Mouse (Mus musculus): ENCODE measurements around the gene Ascc3. TPM values are rescaled to one million over a fixed set of nuclear protein-coding genes. Genes with fewer than 3 reads are reported as not detected.

The Ascc3 gene
- polyA plus RNA-seq, 1 experiment: 5.6 TPM

- no peak overlapping the region for H3K4me3 ChIP-seq (ENCODE audit: insufficient read depth, poor library complexity, severe bottlenecking)
- no peaks in the 10 kb centered on the region for H3K79me2 ChIP-seq (ENCODE audit: control insufficient read depth, insufficient read depth)
- TF ChIP-seq CEBPB (IDR thresholded peaks at IDR 0.05; ENCODE audit: low read depth) (no peak), MYOD1 (IDR thresholded peaks at IDR 0.05; ENCODE audit: control insufficient read depth, insufficient read length, low read depth) (no peak), CTCF (IDR thresholded peaks at IDR 0.05; ENCODE audit: control insufficient read depth, insufficient read depth, insufficient read length) (no peak), MAX (IDR thresholded peaks at IDR 0.05) (no peak), USF1 (IDR thresholded peaks at IDR 0.05; ENCODE audit: low read depth) (no peak), FOSL1 (IDR thresholded peaks at IDR 0.05; ENCODE audit: insufficient read depth, low read length, poor library complexity, severe bottlenecking) (no peak)
- no peaks in the 10 kb centered on the region for H3K27me3 ChIP-seq (ENCODE audit: control insufficient read depth, insufficient read depth, insufficient read length)
- H3K36me3 ChIP-seq (ENCODE audit: control insufficient read depth, insufficient read depth): no peaks in the 10 kb centered on the region
- H3K79me3 ChIP-seq (ENCODE audit: low read depth): no peaks in the 10 kb centered on the region
- H3ac ChIP-seq (ENCODE audit: control insufficient read depth, insufficient read length, low read depth): no peak overlapping the region
Observed at GRCm38 (mm10) chr10:50762984-50763383, 170.5 kb downstream of the Ascc3 start.

DNA sequence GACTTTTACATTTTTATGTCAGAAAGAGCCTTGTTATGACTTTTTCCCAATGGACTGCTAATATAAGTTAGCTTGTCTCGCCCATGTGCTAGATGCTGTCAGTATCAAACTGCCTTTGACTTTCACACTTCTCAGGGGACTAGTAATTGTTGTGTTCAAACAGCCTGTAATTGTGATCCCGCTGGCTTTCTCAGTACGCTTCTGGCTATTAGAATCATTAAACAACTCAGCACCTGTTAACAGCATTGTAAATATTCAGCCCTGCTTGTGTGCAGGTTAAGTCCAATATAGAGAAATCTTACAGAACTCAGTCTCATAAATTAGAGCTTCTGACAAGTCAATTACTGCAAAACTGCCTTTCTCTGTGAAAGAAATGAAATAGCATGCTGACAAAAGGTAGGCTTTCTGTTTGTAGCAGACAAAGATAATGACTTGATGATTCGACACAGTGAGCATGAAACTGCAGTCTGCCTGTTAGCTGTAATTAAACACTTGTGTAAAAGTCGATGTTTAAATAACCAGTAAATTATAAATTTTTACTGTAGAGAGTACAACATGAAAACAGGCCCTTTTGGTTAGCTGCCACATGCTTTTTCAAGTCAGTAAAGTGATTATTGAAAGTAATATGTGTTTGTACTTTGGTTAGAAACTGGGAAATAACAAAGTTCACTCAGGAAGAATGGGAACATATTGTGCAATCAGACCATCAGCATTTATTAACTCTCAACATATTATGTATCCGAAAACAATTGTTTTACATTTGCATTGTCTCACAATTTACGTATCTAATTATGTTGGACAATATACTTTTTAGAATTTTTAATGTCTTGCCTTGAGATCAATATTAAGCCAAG lies 171.2 kb downstream of the Ascc3 start:
- Histone ChIP-seq H3K36me3 (ENCODE audit: control insufficient read depth, insufficient read depth) (no peaks in the 10 kb centered on the region), H3K79me3 (ENCODE audit: low read depth) (no peaks in the 10 kb centered on the region), H3K4me3 (ENCODE audit: insufficient read depth, poor library complexity, severe bottlenecking) (no peak overlapping the region), H3K27me3 (ENCODE audit: control insufficient read depth, insufficient read depth, insufficient read length) (no peaks in the 10 kb centered on the region), H3ac (ENCODE audit: control insufficient read depth, insufficient read length, low read depth) (no peak overlapping the region), H3K79me2 (ENCODE audit: control insufficient read depth, insufficient read depth) (no peaks in the 10 kb centered on the region)
- TF ChIP-seq MYOG (IDR thresholded peaks at IDR 0.05; ENCODE audit: control insufficient read depth, extremely low read depth, insufficient read length): no peak
- no peak for TF ChIP-seq CTCF (IDR thresholded peaks at IDR 0.05; ENCODE audit: control insufficient read depth, insufficient read depth, insufficient read length)
- no peak for TF ChIP-seq MYOD1 (IDR thresholded peaks at IDR 0.05; ENCODE audit: control insufficient read depth, insufficient read length, low read depth)
- TF ChIP-seq MAX (IDR thresholded peaks at IDR 0.05): no peak
- no peak for TF ChIP-seq USF1 (IDR thresholded peaks at IDR 0.05; ENCODE audit: low read depth)
- no peak for TF ChIP-seq CEBPB (IDR thresholded peaks at IDR 0.05; ENCODE audit: low read depth)
- TF ChIP-seq FOSL1 (IDR thresholded peaks at IDR 0.05; ENCODE audit: insufficient read depth, low read length, poor library complexity, severe bottlenecking): no peak

DNA sequence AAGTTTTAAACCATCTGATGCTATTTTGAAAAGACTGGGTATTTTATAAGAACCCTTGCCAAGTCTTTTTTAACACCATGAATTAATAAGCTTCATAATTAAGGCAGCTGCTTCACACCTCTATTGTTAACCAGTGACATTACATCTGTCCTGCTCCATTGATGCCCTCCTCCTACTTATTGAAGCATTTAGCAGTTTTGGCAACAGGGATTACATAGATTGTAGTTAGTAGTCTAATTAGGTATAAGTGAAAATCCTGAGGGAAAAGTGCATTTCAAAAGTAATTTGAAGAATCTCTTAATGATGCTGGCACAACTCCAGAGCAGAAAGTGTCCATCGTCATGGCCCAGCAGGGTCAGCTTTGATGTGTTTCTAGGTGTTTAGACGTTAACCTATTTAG lies 180.3 kb downstream of the Ascc3 start:
- Histone ChIP-seq H3K4me3 (ENCODE audit: insufficient read depth, poor library complexity, severe bottlenecking) (no peak overlapping the region), H3K79me2 (ENCODE audit: control insufficient read depth, insufficient read depth) (no peaks in the 10 kb centered on the region), H3K36me3 (ENCODE audit: control insufficient read depth, insufficient read depth) (peaks cover 6% of the 10 kb centered on the region), H3K79me3 (ENCODE audit: low read depth) (no peaks in the 10 kb centered on the region), H3ac (ENCODE audit: control insufficient read depth, insufficient read length, low read depth) (no peak overlapping the region), H3K27me3 (ENCODE audit: control insufficient read depth, insufficient read depth, insufficient read length) (no peaks in the 10 kb centered on the region)
- TF ChIP-seq MYOD1 (IDR thresholded peaks at IDR 0.05; ENCODE audit: control insufficient read depth, insufficient read length, low read depth) (no peak), FOSL1 (IDR thresholded peaks at IDR 0.05; ENCODE audit: insufficient read depth, low read length, poor library complexity, severe bottlenecking) (no peak), CEBPB (IDR thresholded peaks at IDR 0.05; ENCODE audit: low read depth) (no peak), CTCF (IDR thresholded peaks at IDR 0.05; ENCODE audit: control insufficient read depth, insufficient read depth, insufficient read length) (no peak), MAX (IDR thresholded peaks at IDR 0.05) (no peak), USF1 (IDR thresholded peaks at IDR 0.05; ENCODE audit: low read depth) (no peak), MYOG (IDR thresholded peaks at IDR 0.05; ENCODE audit: control insufficient read depth, extremely low read depth, insufficient read length) (no peak)

GRCm38 (mm10) chr10:50773846-50774245 lies 181.4 kb downstream of the Ascc3 start:
- Histone ChIP-seq H3K36me3 (ENCODE audit: control insufficient read depth, insufficient read depth) (peaks cover 6% of the 10 kb centered on the region), H3K79me3 (ENCODE audit: low read depth) (no peaks in the 10 kb centered on the region), H3K79me2 (ENCODE audit: control insufficient read depth, insufficient read depth) (no peaks in the 10 kb centered on the region), H3K4me3 (ENCODE audit: insufficient read depth, poor library complexity, severe bottlenecking) (no peak overlapping the region), H3ac (ENCODE audit: control insufficient read depth, insufficient read length, low read depth) (no peak overlapping the region), H3K27me3 (ENCODE audit: control insufficient read depth, insufficient read depth, insufficient read length) (no peaks in the 10 kb centered on the region)
- TF ChIP-seq USF1 (IDR thresholded peaks at IDR 0.05; ENCODE audit: low read depth) (no peak), MYOG (IDR thresholded peaks at IDR 0.05; ENCODE audit: control insufficient read depth, extremely low read depth, insufficient read length) (no peak), CEBPB (IDR thresholded peaks at IDR 0.05; ENCODE audit: low read depth) (no peak), FOSL1 (IDR thresholded peaks at IDR 0.05; ENCODE audit: insufficient read depth, low read length, poor library complexity, severe bottlenecking) (no peak), CTCF (IDR thresholded peaks at IDR 0.05; ENCODE audit: control insufficient read depth, insufficient read depth, insufficient read length) (no peak), MYOD1 (IDR thresholded peaks at IDR 0.05; ENCODE audit: control insufficient read depth, insufficient read length, low read depth) (no peak), MAX (IDR thresholded peaks at IDR 0.05) (no peak)

- Histone ChIP-seq H3K79me2 (ENCODE audit: control insufficient read depth, insufficient read depth) (no peaks in the 10 kb centered on the region), H3K4me3 (ENCODE audit: insufficient read depth, poor library complexity, severe bottlenecking) (no peak overlapping the region), H3ac (ENCODE audit: control insufficient read depth, insufficient read length, low read depth) (no peak overlapping the region), H3K27me3 (ENCODE audit: control insufficient read depth, insufficient read depth, insufficient read length) (no peaks in the 10 kb centered on the region), H3K79me3 (ENCODE audit: low read depth) (no peaks in the 10 kb centered on the region), H3K36me3 (ENCODE audit: control insufficient read depth, insufficient read depth) (no peaks in the 10 kb centered on the region)
- no peak for TF ChIP-seq FOSL1 (IDR thresholded peaks at IDR 0.05; ENCODE audit: insufficient read depth, low read length, poor library complexity, severe bottlenecking)
- no peak for TF ChIP-seq USF1 (IDR thresholded peaks at IDR 0.05; ENCODE audit: low read depth)
- no peak for TF ChIP-seq MAX (IDR thresholded peaks at IDR 0.05)
- no peak for TF ChIP-seq MYOD1 (IDR thresholded peaks at IDR 0.05; ENCODE audit: control insufficient read depth, insufficient read length, low read depth)
- no peak for TF ChIP-seq MYOG (IDR thresholded peaks at IDR 0.05; ENCODE audit: control insufficient read depth, extremely low read depth, insufficient read length)
- no peak for TF ChIP-seq CEBPB (IDR thresholded peaks at IDR 0.05; ENCODE audit: low read depth)
- TF ChIP-seq CTCF (IDR thresholded peaks at IDR 0.05; ENCODE audit: control insufficient read depth, insufficient read depth, insufficient read length): no peak
Observed at GRCm38 (mm10) chr10:50792840-50793239, 200.4 kb downstream of the Ascc3 start.
